Mouse (Mus musculus) spleen, adult 2 months (tissue): ENCODE results near the gene Cnnm3.

Source experiments
- CTCF ChIP-seq: fragments of 200-500 bp; IDR thresholded peaks from 2 replicates; pipeline ENCODE4 v1.5.1; 2011; ENCODE audit warnings: mild to moderate bottlenecking, inconsistent platforms; ENCODE audit not compliant: insufficient read depth, insufficient read length, insufficient replicate concordance; ENCODE audit errors: extremely low read depth
- POLR2A ChIP-seq: fragments of 200-500 bp; IDR thresholded peaks from 2 replicates; pipeline ENCODE4 v1.6.1; 2011; ENCODE audit warnings: low read depth, low read length, inconsistent platforms

GRCm38 (mm10) chr1:36493299-36493698 is 18.4 kb upstream of the Cnnm3 start:
- TF ChIP-seq CTCF (no peak), POLR2A (no peak)
